Mouse (Mus musculus): ENCODE data around the gene Fbxl18.
"Not testable (repeated sequence)": the region's sequence is repeated elsewhere in the genome, so short reads cannot be mapped to it uniquely, and the experiment has no call there.

The Fbxl18 gene

GRCm38 (mm10) chr5:142871765-142872164 lies 23.5 kb downstream of the Fbxl18 start:
- no peak for DNase-seq (ENCODE audit: low read depth)

GRCm38 (mm10) chr5:142869463-142869862 lies 25.8 kb downstream of the Fbxl18 start:
- no peak for DNase-seq (ENCODE audit: low read depth)

GRCm38 (mm10) chr5:142857763-142858229 lies 37.4 kb downstream of the Fbxl18 start:
- no peak for DNase-seq (ENCODE audit: low read depth)

GRCm38 (mm10) chr5:142856408-142856807 lies 38.8 kb downstream of the Fbxl18 start:
- DNase-seq (ENCODE audit: low read depth), result no peak

- peak; percentile 22 for DNase-seq (ENCODE audit: low read depth)
Observed at GRCm38 (mm10) chr5:142854877-142855276, 40.3 kb downstream of the Fbxl18 start.

GRCm38 (mm10) chr5:142853585-142853984 lies 41.6 kb downstream of the Fbxl18 start:
- DNase-seq (ENCODE audit: low read depth), result no peak

GRCm38 (mm10) chr5:142851681-142852049 lies 43.6 kb downstream of the Fbxl18 start:
- no peak for DNase-seq (ENCODE audit: low read depth)

- no peak for DNase-seq (ENCODE audit: low read depth)
Observed at GRCm38 (mm10) chr5:142850916-142851680, 44.1 kb downstream of the Fbxl18 start.

- DNase-seq (ENCODE audit: low read depth), result no peak
Observed at GRCm38 (mm10) chr5:142850476-142850875, 44.7 kb downstream of the Fbxl18 start.

GRCm38 (mm10) chr5:142848911-142849310 lies 46.3 kb downstream of the Fbxl18 start:
- DNase-seq (ENCODE audit: low read depth), result no peak

GRCm38 (mm10) chr5:142848149-142848548 lies 47.1 kb downstream of the Fbxl18 start:
- no peak for DNase-seq (ENCODE audit: low read depth)

- peak; percentile 21 for DNase-seq (ENCODE audit: low read depth)
Observed at GRCm38 (mm10) chr5:142844467-142844866, 50.8 kb downstream of the Fbxl18 start.

- no peak for DNase-seq (ENCODE audit: low read depth)
Observed at GRCm38 (mm10) chr5:142842137-142842642, 53.0 kb downstream of the Fbxl18 start.

GRCm38 (mm10) chr5:142841372-142842136 lies 53.7 kb downstream of the Fbxl18 start:
- DNase-seq (ENCODE audit: low read depth), result no peak

- not testable (repeated sequence) for DNase-seq (ENCODE audit: low read depth)
Observed at GRCm38 (mm10) chr5:142837427-142837826, 57.8 kb downstream of the Fbxl18 start.

- DNase-seq (ENCODE audit: low read depth), result no peak
Observed at GRCm38 (mm10) chr5:142836891-142837290, 58.3 kb downstream of the Fbxl18 start.

- DNase-seq (ENCODE audit: low read depth), result no peak
Observed at GRCm38 (mm10) chr5:142833646-142834438, 61.4 kb downstream of the Fbxl18 start.

- DNase-seq (ENCODE audit: low read depth), result no peak
Observed at GRCm38 (mm10) chr5:142826131-142826530, 69.1 kb downstream of the Fbxl18 start.

- no peak for DNase-seq (ENCODE audit: low read depth)
Observed at GRCm38 (mm10) chr5:142825665-142826064, 69.6 kb downstream of the Fbxl18 start.

- no peak for DNase-seq (ENCODE audit: low read depth)
Observed at GRCm38 (mm10) chr5:142824091-142824490, 71.1 kb downstream of the Fbxl18 start.

- DNase-seq (ENCODE audit: low read depth), result no peak
Observed at GRCm38 (mm10) chr5:142823096-142824062, 71.8 kb downstream of the Fbxl18 start.

Measured in naive thymus-derived CD4-positive, alpha-beta T cell, adult 2 months (primary cell).